Mouse (Mus musculus) MN1 (cell line): ENCODE measurements around the gene Drg1.
A peak's percentile ranks its signal among the peaks of the same experiment; 100 is the strongest.

Experiments
- DNase-seq: peaks from one replicate; pipeline ENCODE4 v3.0.0-alpha.2; 2016; ENCODE audit warnings: low spot score

Drg1 gene

DNA sequence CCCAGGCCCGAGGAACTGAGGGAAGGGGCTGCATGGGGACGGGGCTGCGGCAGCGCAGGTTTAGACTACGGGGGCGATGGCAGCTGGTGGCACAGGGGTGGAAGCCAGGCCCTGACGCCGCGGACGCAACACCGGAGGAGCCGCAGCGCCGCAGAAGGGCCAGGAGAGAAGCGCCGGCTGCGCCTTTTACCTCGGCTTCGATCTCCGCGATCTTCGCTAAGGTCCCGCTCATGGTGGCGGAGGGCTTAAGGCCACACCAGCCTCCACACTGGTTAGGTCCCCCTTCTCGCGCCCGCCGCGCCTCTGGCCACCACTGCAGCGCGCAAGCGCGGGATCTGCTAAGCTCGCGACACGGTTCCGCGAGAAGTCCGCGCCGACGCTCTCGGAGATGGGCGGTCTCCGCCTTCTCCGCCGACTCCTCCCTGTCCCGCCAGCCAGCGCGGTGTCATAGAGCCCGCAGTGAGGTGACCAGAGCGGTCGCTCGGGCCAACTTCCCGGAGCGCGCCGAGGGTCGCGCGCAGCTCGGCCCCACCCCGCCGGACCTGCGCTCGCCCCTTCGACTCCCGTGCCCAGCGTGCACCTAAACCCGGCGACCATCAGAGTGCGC, at the start of gene Drg1:
Drg1 (minus strand) TSS at position 337 of the 607 bp plus-strand sequence.
- peak; percentile 99 for DNase-seq

DNA sequence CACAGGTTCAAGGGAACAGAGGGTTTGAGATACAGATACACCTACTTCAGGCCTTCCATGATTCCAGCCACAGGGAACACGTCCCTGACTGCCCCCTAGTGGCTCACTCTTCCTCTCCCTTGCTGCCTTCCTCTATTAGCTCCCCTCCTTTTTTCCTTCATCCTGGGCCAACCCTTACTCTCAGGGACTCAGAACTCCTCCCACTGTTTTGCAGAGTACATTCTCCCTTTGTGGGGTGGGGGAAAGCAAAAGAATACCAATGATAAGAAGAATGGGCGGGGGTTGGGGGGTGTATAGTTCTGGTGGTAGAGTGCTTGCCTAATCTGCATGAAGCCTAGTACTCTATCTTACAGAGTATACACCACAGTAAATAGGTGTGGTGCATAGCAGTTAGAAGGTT, 47.9 kb upstream of the Drg1 start:
- peak; percentile 66 for DNase-seq

DNA sequence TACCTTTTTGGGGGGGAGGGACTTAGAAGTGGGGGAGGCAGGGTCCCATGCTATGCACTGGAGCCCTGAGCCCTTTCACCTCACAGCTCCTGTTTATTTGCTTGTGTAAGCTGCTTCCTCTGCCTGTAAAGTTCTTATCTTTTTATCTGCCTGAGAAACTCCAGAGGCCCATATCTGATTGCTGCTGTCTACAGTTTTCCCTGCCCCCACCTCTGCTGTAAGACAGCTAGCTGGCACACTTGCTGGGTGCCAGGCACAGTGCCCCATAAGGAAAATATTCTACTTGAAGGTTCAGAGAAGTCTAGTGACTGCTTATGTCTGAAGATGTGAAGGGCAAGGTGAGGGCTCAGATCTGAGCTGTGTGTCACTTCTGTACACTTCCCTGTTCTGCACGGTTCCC, 47.1 kb upstream of the Drg1 start:
- peak; percentile 47 for DNase-seq

DNA sequence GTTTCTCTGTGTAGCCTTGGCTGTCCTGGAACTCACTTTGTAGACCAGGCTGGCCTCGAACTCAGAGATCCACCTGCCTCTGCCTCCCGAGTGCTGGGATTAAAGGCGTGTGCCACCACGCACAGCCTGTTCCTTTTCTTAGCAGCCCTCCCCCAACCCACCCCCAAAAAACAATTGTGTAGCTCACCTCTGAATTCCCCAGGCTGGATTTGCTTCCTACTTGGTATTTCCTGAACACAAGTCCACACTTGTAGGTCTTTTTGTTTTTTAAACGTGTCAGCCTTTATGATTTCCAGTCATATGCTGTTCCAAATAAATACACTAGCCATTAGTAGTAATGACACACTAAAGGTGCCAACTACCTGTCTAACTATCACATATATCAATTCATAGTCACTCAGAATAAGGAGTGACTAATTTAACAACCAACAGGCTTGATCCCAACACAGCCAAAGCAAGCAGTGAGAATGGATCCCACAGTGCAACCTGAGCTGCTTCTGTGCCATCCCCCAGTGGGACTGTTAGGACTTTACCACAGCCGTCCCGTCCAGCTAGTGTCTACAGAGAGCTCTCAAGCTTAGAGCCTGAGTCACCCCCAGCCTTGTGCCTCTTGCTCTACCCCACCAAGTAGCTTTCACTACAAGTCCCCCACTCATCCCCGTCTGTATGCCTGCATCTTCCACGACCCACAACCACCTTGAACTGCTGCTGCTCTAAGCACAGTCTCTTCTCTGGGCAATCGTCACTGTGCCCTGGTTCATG, 45.6 kb upstream of the Drg1 start:
- DNase-seq, result no peak

DNA sequence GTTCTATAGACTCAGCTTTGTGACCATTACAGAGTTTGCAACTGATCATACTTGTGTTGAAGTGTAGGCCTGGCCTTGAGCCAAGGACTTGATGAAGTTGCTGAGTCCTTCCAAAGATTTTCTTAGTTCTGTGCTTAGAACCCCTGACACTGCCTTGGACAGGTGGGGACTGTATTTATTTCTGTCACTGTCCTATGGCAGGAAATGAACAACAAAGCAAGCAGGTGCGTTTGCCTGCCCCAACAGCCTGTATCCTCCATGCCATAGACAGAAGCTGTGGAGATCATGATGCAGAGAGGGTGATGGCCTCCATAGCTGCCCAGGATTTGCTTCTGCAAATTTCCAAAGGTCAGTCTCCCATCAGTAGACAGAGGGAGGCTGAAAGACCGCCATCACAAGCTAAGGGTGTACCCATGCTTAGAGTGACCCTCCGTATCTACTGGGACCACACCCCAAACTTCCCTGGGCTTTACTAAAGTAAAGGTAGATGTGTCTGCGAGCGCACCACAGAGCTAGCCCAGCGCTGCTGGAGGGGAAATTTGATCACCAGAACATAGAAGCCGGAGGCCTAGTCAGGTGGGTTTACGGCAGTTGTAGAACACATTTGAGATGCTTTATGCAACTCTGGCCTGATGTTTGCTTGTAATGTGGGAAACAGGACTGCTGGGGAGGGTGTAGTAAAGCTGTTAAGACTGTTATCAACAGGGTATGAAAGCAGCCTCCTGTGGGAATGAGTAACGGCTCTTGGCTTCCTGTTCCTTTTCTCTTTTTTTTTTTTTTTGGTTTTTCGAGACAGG, 44.8 kb upstream of the Drg1 start:
- no peak for DNase-seq

DNA sequence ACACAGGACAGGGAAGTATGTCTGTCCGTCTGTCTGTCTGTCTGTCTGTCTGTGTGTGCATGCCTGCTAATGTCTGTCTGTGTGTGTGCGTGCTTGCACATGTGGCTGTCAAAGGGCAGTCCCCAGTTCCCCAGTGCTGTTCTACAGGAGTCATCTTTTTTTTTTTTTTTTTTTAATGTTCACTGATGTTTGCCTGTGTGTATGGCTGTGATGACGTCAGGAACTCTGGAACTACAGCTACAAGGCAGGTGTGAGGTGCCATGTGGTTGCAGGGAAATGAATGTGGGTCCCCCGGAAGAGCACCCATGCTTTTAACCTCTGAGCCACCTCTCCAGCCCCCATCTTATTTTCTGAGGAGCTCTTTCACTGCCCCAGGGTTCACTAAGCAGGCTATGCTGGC, 43.7 kb upstream of the Drg1 start:
- no peak for DNase-seq

DNA sequence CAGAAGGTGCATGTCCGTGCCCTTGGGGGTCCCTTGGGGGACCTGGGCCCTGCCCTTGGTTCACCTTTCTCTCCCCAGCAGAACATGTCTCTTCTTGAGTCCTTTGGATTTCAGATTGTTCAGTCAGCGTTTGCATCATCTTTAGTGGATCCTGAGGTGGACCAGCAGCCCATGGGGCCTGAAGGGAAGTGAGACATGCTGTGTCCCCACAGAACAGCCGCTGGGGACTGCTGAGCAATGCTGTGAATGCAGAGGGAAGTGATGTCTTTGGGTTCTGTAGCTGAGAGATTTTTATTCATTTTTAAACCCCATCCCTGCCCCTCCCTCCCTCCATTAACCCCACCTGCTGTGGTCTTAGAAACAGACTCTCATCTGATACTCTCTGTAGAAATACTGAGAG, 41.7 kb upstream of the Drg1 start:
- no peak for DNase-seq

DNA sequence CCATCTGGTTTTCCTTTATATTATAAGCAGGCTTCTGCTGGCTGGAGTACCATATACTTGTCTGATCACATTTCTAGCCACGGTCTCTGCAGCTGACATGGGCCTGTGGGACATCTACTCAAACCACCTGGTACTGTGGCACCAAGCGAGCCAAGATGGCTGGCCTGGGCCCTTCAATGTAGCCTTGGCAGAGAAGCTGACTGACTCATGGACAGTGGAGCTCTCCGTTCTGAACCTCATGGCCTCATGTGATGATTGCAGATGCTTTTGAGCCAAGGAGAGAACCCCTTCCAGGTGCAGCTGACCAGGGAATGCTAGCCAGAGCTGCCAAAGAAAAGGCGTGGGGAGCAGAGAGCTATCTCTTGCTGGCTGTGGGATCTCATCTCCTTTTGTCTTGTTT, 39.6 kb upstream of the Drg1 start:
- no peak for DNase-seq

DNA sequence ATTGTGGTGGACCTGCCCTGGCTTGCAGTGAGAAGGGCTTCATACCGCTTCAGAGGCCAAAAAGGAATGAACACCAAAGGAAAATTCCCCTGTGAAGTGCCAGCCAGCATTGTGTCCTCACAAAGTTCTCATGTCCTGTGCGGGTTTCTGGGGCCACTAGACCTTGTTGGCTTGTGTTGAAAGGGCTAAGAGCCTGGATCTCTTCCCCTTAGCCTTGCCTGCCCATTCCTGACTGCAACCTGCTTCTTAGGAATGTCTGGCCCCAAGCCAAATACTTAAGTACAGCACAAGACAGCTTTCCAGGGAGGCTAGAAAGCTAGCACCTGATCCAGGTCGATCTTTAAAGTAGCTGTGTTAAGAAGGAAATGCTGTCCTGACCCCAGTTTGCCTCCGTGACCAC, 36.6 kb upstream of the Drg1 start:
- peak; percentile 29 for DNase-seq

DNA sequence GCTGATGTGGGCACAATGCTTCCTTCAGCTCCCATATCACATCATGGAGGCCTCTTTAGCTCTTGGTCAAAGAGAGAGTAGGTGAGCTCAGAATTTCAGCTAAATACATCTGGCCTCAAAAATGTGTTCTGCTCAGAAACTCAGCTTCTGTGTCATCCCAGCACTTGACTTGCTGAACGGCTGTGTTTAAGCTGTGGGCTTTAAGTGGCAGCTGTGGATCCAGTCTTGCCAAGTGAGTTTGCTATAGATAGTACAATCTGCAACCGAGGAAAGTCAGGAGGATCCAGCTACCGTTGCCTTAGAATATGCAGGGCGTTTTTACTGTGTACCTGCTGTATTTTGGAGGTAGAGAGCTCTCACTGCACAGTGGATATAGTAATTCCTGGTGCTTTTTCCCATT, 36.2 kb upstream of the Drg1 start:
- no peak for DNase-seq

DNA sequence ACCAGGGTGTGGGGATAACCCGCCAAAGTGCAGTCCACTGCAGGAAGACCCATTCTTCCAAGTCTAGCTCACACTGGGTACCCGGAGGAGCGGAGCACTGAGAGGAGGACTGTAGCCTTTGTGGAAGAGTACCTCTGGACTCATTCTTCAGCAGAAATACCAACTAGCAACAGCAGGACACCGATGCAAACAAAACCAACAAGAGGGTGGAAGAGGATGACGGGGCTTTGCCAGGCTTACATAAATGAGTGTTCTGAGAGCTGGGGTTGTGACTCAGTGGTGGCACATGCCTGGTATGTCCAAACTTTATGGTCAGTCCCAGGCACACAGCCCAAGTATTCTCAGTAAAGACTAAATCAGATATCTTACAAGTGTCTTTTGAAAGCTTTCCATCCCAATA, 34.9 kb upstream of the Drg1 start:
- no peak for DNase-seq

DNA sequence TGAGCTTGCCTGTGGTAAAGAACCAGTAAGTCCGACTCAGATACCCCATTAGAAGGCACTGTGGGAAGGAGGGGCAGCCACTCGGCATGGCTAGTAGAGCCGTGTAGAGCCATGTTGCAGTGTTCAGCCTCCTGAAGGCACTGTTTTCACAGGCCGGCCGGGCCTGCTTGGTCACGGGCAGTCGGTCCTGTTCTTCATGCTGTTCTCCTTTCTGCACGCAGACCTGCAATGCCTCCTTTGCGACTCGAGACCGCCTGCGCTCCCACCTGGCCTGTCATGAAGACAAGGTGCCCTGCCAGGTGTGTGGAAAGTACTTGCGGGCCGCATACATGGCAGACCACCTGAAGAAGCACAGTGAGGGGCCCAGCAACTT, 32.6 kb upstream of the Drg1 start:
- DNase-seq, result no peak

DNA sequence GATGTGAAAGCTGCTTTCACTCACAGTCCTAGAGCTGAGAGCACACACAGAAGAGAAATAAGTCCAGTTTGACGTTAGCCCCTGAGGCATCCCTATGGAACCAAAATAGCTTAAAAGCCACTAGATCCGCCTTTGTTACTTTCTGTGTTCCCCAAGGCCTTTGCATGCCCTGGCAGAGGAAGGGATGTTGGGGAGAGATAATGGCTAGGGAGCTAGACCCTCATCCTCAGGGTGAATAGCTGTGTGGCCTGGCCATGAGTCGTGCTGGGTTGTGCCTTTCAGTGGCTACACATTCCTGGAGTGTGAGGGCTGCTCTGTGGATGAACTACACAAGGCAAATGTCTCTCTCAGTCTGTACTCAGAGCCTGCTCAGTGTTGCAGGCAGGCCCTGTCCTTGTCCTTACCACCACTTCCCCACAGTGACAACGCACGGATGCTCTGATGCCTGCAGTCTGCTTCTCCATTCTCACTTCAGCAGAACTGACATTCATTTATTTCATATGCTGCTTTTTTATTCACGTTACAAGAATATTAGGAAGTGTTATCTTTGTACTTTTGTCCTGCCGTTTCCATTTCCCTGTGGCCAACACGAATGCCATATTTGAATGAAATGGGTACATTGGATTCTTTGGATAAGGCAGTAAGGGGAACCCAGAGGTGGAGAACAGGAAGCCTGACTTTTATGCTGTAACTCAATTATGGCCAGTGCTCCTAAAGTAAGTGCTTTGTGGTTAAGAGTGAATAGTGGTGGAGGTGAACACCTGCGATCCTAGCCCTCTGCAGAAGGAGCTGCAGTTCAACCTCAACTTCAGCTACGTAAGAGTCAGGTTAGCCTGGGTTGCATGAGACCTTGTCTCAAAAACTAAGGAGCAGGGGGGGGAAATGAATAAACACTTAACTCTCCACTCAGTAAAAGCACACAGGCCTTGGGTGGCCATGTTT, 31.9 kb upstream of the Drg1 start:
- DNase-seq, result no peak

DNA sequence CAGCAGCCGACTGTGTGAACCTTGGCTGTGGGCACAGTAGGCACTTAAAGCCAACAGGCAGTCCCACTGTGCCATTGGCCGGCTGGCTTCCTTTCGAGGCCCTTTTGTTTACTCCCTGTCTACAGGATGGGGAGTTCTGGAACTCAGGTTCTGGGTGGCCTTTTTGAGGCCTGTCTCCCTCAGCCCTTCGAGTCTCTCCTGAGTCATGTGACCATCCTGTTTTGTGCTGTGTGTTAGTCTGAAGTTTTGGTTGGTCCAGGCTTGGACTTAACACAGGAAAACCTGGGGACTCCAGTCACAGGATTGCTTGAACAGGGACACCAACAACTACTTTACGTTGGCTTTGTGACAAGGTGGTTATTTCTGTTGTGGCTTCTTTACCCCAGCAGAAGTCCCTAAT, 29.8 kb upstream of the Drg1 start:
- DNase-seq, result no peak

DNA sequence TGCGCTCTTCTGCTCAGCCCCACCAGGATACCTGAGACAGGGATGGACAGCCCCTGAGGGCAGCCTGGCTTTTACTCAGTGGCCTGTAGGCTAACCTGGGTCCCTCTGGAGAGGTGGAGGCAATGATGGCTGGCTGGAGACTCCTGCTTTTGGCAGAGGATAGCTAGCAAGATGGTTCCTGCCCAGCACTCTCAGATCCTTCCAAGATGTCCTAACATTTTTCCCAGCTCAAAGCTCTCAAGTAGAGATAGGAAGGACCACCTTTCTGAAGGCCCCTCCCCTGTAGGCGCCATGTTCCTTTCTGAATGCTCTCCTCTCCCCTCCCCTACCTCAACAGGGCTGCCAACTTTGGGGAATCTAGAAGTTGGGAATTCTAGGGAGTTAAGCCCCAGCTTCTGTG, 28.4 kb upstream of the Drg1 start:
- no peak for DNase-seq

DNA sequence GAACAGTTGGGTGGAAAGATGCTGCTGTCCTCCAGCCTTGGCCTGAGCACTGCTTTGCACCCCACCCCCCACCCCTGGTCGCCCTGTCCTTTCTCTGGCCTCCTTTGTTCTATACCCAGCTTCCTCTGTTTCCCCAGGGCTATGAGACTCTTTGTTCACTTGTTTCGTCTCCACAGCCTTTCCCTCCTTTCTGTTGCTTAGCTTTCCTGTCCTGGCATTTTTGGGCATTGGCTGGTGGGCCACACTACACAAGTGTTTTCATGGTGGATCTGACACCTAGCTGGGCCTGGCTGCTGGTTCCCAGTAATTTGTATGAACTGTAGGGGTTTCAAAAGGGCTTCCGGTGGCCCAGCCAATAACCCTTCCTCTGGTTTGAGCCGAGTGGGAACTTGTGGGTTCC, 27.1 kb upstream of the Drg1 start:
- no peak for DNase-seq

DNA sequence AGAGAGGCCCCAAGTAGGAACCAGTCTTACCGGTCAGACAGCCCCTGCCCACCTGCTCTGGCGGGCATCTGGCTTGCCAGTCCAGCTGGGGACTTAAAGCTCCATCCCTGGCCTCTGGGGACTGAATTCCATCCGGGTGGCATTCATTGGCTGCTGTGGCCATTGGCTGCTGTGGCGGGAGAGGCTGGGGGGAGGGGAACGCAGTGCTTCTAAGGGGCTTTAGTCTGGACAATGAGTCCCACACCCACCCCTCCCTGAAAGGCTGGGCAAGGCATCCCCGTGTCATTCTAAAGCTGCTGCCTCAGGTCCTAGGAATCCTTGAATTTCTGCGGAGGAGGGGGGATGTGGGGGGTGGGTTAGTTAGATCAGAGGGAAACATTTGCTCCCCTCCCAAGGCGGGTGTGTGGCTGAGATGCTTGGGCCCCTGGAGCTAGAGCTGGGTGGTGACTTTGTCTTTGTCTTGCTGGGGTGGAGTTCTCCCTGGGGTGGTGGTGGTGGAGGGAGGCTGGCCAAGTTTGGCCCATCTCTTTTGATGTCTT, 26.6 kb upstream of the Drg1 start:
- peak; percentile 73 for DNase-seq

DNA sequence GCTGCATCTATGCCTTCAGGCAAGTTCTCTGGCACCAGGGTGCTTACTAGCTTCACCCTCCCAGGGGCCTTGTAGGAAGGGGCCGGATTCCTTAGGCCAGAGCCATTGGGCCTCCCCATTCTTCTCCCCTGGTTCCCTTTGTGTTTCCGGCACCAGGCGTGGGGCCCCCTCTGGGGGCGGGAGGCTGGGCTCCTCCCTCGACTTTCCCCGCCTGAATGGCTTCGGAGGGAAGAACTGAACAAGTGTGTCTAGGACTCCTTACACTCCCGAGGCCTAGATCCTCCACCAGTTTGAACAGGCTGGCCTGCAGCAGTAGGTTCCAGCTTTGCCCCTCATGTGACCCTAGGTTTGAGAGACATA, 25.8 kb upstream of the Drg1 start:
- no peak for DNase-seq

DNA sequence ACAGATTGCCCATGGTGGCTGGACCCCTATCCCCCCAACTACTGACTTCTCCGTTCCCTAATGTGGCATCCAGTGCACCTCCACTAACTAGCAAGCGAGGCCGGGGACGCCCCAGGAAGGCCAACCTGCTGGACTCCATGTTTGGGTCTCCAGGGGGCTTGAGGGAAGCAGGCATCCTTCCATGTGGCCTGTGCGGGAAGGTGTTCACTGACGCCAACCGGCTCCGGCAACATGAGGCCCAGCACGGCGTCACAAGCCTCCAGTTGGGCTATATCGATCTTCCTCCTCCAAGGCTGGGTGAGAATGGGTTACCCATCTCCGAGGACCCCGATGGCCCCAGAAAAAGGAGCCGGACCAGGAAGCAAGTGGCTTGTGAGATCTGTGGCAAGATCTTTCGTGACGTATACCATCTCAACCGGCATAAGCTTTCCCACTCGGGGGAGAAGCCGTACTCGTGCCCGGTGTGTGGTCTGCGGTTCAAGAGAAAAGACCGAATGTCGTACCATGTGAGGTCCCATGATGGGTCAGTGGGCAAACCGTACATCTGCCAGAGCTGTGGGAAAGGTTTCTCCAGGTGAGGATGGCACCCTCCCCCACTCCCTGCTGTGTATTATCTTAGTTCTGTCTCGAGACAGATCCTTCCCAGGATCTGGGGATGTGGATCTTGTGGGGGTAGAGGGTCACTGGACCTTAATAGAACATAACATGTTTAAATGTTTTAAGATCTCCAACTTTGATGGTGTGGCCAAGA, 25.3 kb upstream of the Drg1 start:
- no peak for DNase-seq

DNA sequence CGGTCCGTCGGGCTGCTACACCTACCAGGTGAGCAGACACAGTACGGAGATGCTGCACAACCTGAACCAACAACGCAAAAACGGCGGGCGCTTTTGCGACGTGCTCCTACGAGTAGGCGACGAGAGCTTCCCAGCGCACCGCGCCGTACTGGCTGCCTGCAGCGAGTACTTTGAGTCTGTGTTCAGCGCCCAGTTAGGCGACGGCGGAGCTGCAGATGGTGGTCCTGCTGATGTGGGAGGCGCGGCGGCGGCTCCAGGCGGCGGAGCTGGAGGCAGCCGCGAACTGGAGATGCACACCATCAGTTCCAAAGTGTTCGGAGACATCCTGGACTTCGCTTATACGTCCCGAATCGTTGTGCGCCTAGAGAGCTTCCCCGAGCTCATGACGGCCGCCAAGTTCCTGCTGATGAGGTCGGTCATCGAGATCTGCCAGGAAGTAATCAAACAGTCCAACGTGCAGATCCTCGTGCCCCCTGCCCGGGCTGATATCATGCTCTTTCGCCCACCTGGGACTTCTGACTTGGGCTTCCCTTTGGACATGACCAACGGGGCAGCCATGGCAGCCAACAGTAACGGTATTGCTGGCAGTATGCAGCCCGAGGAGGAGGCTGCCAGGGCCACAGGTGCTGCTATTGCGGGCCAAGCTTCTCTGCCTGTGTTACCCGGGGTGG, 24.6 kb upstream of the Drg1 start:
- DNase-seq, result no peak
